Comparison of ENCODE assay signal across 14 mouse cellular contexts in genomic region chr19:7107174-7107573, GRCm38 (mm10). TPM values are rescaled to one million over a fixed set of nuclear protein-coding genes. Genes with fewer than 3 reads are reported as not detected.
"Had no signal": no experiment of that assay in that cellular context is flagged by ENCODE, and none has a peak within 500 bp of the region (broad histone marks: within the 10 kb centered on the region; RNA-seq: fewer than 3 reads in every experiment).

No protein-coding gene starts in this region.

- H3K27ac ChIP-seq: limb, embryonic 12.5 days; limb, embryonic 15.5 days; liver, embryonic 14.5 days; macrophage; midbrain, embryonic 13.5 days had no signal

- H3K36me3 ChIP-seq: limb, embryonic 12.5 days; limb, embryonic 15.5 days; midbrain, embryonic 13.5 days had no signal

- H3K27me3 ChIP-seq: limb, embryonic 15.5 days had no signal

- ATAC-seq: liver, postnatal 0 days; midbrain, embryonic 13.5 days had no signal

- H3K4me3 ChIP-seq: limb, embryonic 12.5 days; limb, embryonic 15.5 days; midbrain, embryonic 13.5 days had no signal

- H3K9ac ChIP-seq: limb, embryonic 12.5 days; limb, embryonic 15.5 days; liver, embryonic 14.5 days; liver, postnatal 0 days; lung, embryonic 14.5 days; midbrain, embryonic 13.5 days had no signal

- H3K4me2 ChIP-seq: limb, embryonic 12.5 days; limb, embryonic 15.5 days; liver, embryonic 11.5 days; lung, embryonic 14.5 days; midbrain, embryonic 13.5 days had no signal

- DNase-seq: kidney, postnatal 14 days; kidney, postnatal 4 days; left cerebral cortex, postnatal 4 days; liver, postnatal 0 days; lung, embryonic 14.5 days; thymus, adult 18-20 months; thymus, postnatal 36 days had no signal

- H3K9me3 ChIP-seq: limb, embryonic 12.5 days; limb, embryonic 15.5 days; midbrain, embryonic 13.5 days had no signal

RNA-seq across cellular contexts. Expression of gene Flrt1, which starts 1.6 kb away (rescaled TPM):
- total RNA-seq: megakaryocyte, adult 5-6 weeks had no signal
- polyA plus RNA-seq: macrophage had no signal
